Comparison of ENCODE assay signal across 8 mouse cellular contexts in the genomic region with DNA sequence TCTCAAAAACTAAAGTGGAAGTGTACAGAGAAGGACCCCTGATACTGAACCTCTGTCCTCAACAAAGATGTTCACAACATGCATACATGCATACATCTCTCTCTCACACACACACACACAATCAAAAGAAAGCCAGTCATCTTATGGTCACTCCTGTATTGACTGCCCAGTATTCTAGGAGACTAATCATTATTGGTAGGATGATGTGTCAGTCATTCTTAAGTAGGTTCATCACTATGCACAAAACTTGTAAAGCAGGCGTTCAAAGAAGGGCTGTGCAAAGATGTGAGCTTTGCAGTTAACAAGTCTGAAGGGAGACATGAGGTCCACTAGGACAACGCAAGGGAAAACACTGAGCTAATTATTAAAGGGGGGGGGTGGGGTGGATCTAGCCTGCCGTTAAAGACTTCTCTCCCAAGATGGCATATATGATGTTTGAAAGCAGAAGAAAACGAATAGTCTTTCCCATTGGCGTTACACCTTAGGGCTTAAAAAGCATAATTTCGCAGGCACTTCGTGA. TPM values are rescaled to one million over a fixed set of nuclear protein-coding genes. Genes with fewer than 3 reads are reported as not detected.
A peak's percentile ranks its signal among the peaks of the same experiment; 100 is the strongest.
DNase-seq lines count a peak whose midpoint lies in the region; ATAC-seq and TF ChIP-seq lines count a peak whose summit lies in the region.

No protein-coding gene starts in this region.

- TF ChIP-seq POLR2A in heart, adult 2 months (IDR thresholded peaks at IDR 0.05; ENCODE audit: insufficient read depth, low read depth, low read length): no peak
- TF ChIP-seq POLR2A in CH12.LX (IDR thresholded peaks at IDR 0.05; ENCODE audit: low read depth, low read length): no peak

- peak overlapping the region; percentile 92 for H3K9ac ChIP-seq in heart, adult 2 months (ENCODE audit: low read depth, low read length)
- H3K9ac ChIP-seq in CH12.LX (ENCODE audit: insufficient read depth, low read depth): peak overlapping the region; percentile 65
- peak overlapping the region; percentile 87 for H3K9ac ChIP-seq in heart, embryonic 16.5 days (ENCODE audit: low read length)

- no peak for TF ChIP-seq RAD21 in CH12.LX (IDR thresholded peaks at IDR 0.05; ENCODE audit: low read depth, low read length)

- peak overlapping the region; percentile 85; the same call in 1 of the 2 replicates for H3K27ac ChIP-seq in heart, adult 2 months
- peak overlapping the region; percentile 11; the same call in 1 of the 2 replicates for H3K27ac ChIP-seq in CH12.LX (ENCODE audit: insufficient read depth, low read depth)
- peak overlapping the region; percentile 84 for H3K27ac ChIP-seq in heart, embryonic 16.5 days (ENCODE audit: low read length)
- H3K27ac ChIP-seq in midbrain, embryonic 10.5 days (replicated peaks): peak overlapping the region; percentile 87; the same call in 1 of the 2 replicates

- H3K4me3 ChIP-seq in heart, adult 2 months: peak overlapping the region; percentile 96
- H3K4me3 ChIP-seq in CH12.LX (replicated peaks in 1 of 3; ENCODE audit: low read depth in 2 of 3, low read length in 2 of 3, poor library complexity in 1 of 3): peak overlapping the region; percentile 73 to 91 (median 86)
- peak overlapping the region; percentile 95 for H3K4me3 ChIP-seq in heart, embryonic 16.5 days (ENCODE audit: low read length)
- peak overlapping the region; percentile 81 for H3K4me3 ChIP-seq in midbrain, embryonic 10.5 days

- TF ChIP-seq EP300 in heart, adult 2 months (IDR thresholded peaks at IDR 0.05; ENCODE audit: insufficient read depth, low read depth, low read length): no peak
- no peak for TF ChIP-seq EP300 in CH12.LX (IDR thresholded peaks at IDR 0.05; ENCODE audit: low read length)

- in situ Hi-C loops in CH12.LX (cut with MboI; ENCODE audit: low pct_ligation_motif_present, low pct_unique_long_range_greater_than_20kb, low sequenced_read_pairs): no loop called here

- no peaks in the 10 kb centered on the region for H3K9me3 ChIP-seq in CH12.LX (replicated peaks; ENCODE audit: low read length)
- H3K9me3 ChIP-seq in heart, embryonic 16.5 days (replicated peaks; ENCODE audit: control insufficient read depth, low read length): no peaks in the 10 kb centered on the region
- no peaks in the 10 kb centered on the region for H3K9me3 ChIP-seq in midbrain, embryonic 10.5 days (replicated peaks)

- dilution Hi-C loops in CH12.LX (cut with MboI; ENCODE audit: extremely low pct_ligation_motif_present, extremely low pct_unique_long_range_greater_than_20kb, low sequenced_read_pairs): no loop called here

- peaks cover 2% of the 10 kb centered on the region; the same call in 1 of the 2 replicates for H3K4me1 ChIP-seq in heart, adult 2 months (ENCODE audit: control insufficient read depth, insufficient read depth, low read length)
- H3K4me1 ChIP-seq in CH12.LX (ENCODE audit: control insufficient read depth in 1 of 2, insufficient read depth in 2 of 2): peaks cover 2 to 37% of the 10 kb centered on the region in 2 experiments; a peak in 2 of 4 replicates
- peaks cover 15% of the 10 kb centered on the region for H3K4me1 ChIP-seq in heart, embryonic 16.5 days (ENCODE audit: control insufficient read depth, insufficient read depth, low read length)
- peaks cover 23% of the 10 kb centered on the region for H3K4me1 ChIP-seq in midbrain, embryonic 10.5 days

- WGBS in heart, adult 2 months: 35% methylated on average over 7 of the region's 7 CpGs
- 45% methylated on average over 7 of the region's 7 CpGs for WGBS in heart, embryonic 16.5 days
- WGBS in midbrain, embryonic 10.5 days: 53% methylated on average over 7 of the region's 7 CpGs

- DNase-seq in heart, adult 2 months: no peak
- no peak for DNase-seq in heart, adult 9 months (ENCODE audit: low spot score in 2 of 2)
- DNase-seq in CH12.LX (ENCODE audit: extremely low read depth) (peak; percentile 36), adipocyte (ENCODE audit: low spot score) (no peak)
- DNase-seq in midbrain, embryonic 10.5 days (ENCODE audit: low spot score): no peak
- DNase-seq in gastrocnemius, postnatal 25 days: no peak
- DNase-seq in layer of hippocampus, adult 8-10 months (ENCODE audit: low spot score in 2 of 2): no peak

- intact Hi-C loops in heart, adult 2 months (cut with DNase I): no loop called here

- H3K4me2 ChIP-seq in CH12.LX (ENCODE audit: insufficient read depth, low read depth, poor library complexity, severe bottlenecking): peak overlapping the region; percentile 98
- H3K4me2 ChIP-seq in heart, embryonic 16.5 days (ENCODE audit: low read depth, low read length): peak overlapping the region; percentile 87

- ATAC-seq in heart, embryonic 16.5 days (replicated peaks; ENCODE audit: extremely low read depth, insufficient read depth, low FRiP score): no peak

- peaks cover 8% of the 10 kb centered on the region for H3K36me3 ChIP-seq in heart, adult 2 months (ENCODE audit: control insufficient read depth, insufficient read depth, low read length)
- peaks cover 0 to 20% of the 10 kb centered on the region in 2 experiments for H3K36me3 ChIP-seq in CH12.LX (replicated peaks in 1 of 2; ENCODE audit: control insufficient read depth in 1 of 2, insufficient read depth in 1 of 2, low read length in 1 of 2)
- H3K36me3 ChIP-seq in heart, embryonic 16.5 days (ENCODE audit: control insufficient read depth, insufficient read depth): peaks cover 7% of the 10 kb centered on the region; the same call in 1 of the 2 replicates
- no peaks in the 10 kb centered on the region for H3K36me3 ChIP-seq in midbrain, embryonic 10.5 days

- H3K27me3 ChIP-seq in heart, adult 2 months (ENCODE audit: control insufficient read depth, insufficient read depth, low read length): no peaks in the 10 kb centered on the region
- no peaks in the 10 kb centered on the region for H3K27me3 ChIP-seq in CH12.LX (replicated peaks)
- H3K27me3 ChIP-seq in heart, embryonic 16.5 days (ENCODE audit: control insufficient read depth, insufficient read depth, low read length): no peaks in the 10 kb centered on the region
- no peaks in the 10 kb centered on the region for H3K27me3 ChIP-seq in midbrain, embryonic 10.5 days (ENCODE audit: low read depth, poor library complexity, severe bottlenecking)

- H3K79me2 ChIP-seq in heart, adult 2 months (replicated peaks; ENCODE audit: control insufficient read depth, insufficient read depth, low read length): peaks cover 2% of the 10 kb centered on the region; the same call in 1 of the 2 replicates
- H3K79me2 ChIP-seq in CH12.LX (replicated peaks; ENCODE audit: control insufficient read depth, extremely low read depth, insufficient read depth, poor library complexity, severe bottlenecking): peaks cover 44% of the 10 kb centered on the region

- no peak for TF ChIP-seq CTCF in heart, adult 2 months (IDR thresholded peaks at IDR 0.05)
- no peak for TF ChIP-seq CTCF in CH12.LX (conservative IDR thresholded peaks at IDR 0.05 in 1 of 2, IDR thresholded peaks at IDR 0.05 in 1 of 2; ENCODE audit: low read depth in 2 of 2, low read length in 2 of 2)

TF ChIP-seq in CH12.LX, 34 proteins besides CTCF, POLR2A, EP300 and RAD21 (continues in another document):
- TF ChIP-seq TCF12 (IDR thresholded peaks at IDR 0.05; ENCODE audit: low read depth, low read length) (no peak), CHD2 (IDR thresholded peaks at IDR 0.05; ENCODE audit: low read length) (0 out of 2 replicates have a peak, but pooled peaks have one; percentile 30), PAX5 (IDR thresholded peaks at IDR 0.05; ENCODE audit: low read length) (no peak), ETS1 (conservative IDR thresholded peaks at IDR 0.05; ENCODE audit: low read depth, low read length) (no peak), TBP (conservative IDR thresholded peaks at IDR 0.05; ENCODE audit: low read depth, low read length) (no peak)

RNA-seq across cellular contexts. Expression of a gene that starts 1.0 kb away (rescaled TPM):
- 10 to 100 TPM; 16.6 to 19.6 TPM for total RNA-seq in heart, adult 2 months (2021)
- 14.7 and 19.4 TPM in 2 replicates for polyA plus RNA-seq in heart, adult 2 months (2012; rRNA removed)
- 30.4 and 30.8 TPM in 2 replicates for total RNA-seq in CH12.LX (2012; rRNA removed)
- 24.0 and 25.9 TPM in 2 replicates for total RNA-seq in CH12.LX (2014; rRNA removed)
- polyA plus RNA-seq in CH12.LX (2012; ENCODE audit: insufficient read length, low read depth): 32.9 and 35.1 TPM in 2 replicates
- polyA plus RNA-seq in heart, embryonic 16.5 days (2015; fragmentation: Nextera tagmentation; extraction: Ambion mirVana): 18.0 and 18.9 TPM in 2 replicates
- polyA plus RNA-seq in midbrain, embryonic 10.5 days (2016; fragmentation: Nextera tagmentation; extraction: Ambion mirVana): 17.6 and 21.1 TPM in 2 replicates
- total RNA-seq in gastrocnemius, postnatal 25 days (2021): 10 to 100 TPM; 11.7 to 13.2 TPM
- total RNA-seq in layer of hippocampus, adult 8-10 months (2022): 10 to 100 TPM; 40.7 to 49.8 (median 46.1) TPM

RNA-seq across cellular contexts. Expression of a gene that starts 1.2 kb away (rescaled TPM):
- total RNA-seq in heart, adult 2 months (2021): 10 to 100 TPM; 17.4 to 19.1 TPM
- polyA plus RNA-seq in heart, adult 2 months (2012; rRNA removed): 14.8 and 25.5 TPM in 2 replicates
- total RNA-seq in CH12.LX (2012; rRNA removed) (14.0 and 16.5 TPM in 2 replicates), CH12.LX (2014; rRNA removed) (18.1 and 19.7 TPM in 2 replicates)
- polyA plus RNA-seq in CH12.LX (2012; ENCODE audit: insufficient read length, low read depth): 30.3 and 32.5 TPM in 2 replicates
- 42.3 and 43.0 TPM in 2 replicates for polyA plus RNA-seq in heart, embryonic 16.5 days (2015; fragmentation: Nextera tagmentation; extraction: Ambion mirVana)
- 54.9 and 57.7 TPM in 2 replicates for polyA plus RNA-seq in midbrain, embryonic 10.5 days (2016; fragmentation: Nextera tagmentation; extraction: Ambion mirVana)
- 10 to 100 TPM; 10.8 to 12.3 TPM for total RNA-seq in gastrocnemius, postnatal 25 days (2021)
- total RNA-seq in layer of hippocampus, adult 8-10 months (2022): 10 to 100 TPM; 11.1 to 14.0 (median 12.6) TPM

RNA-seq across cellular contexts. Expression of a gene that starts 49.1 kb away (rescaled TPM):
- 10 to 100 TPM; 44.6 to 47.7 TPM for total RNA-seq in heart, adult 2 months (2021)
- polyA plus RNA-seq in heart, adult 2 months (2012; rRNA removed): 23.8 and 49.8 TPM in 2 replicates
- 78.2 and 103 TPM in 2 replicates for total RNA-seq in CH12.LX (2012; rRNA removed)
- total RNA-seq in CH12.LX (2014; rRNA removed): 256 and 258 TPM in 2 replicates
- polyA plus RNA-seq in CH12.LX (2012; ENCODE audit: insufficient read length, low read depth): 105 and 125 TPM in 2 replicates
- 83.0 and 85.5 TPM in 2 replicates for polyA plus RNA-seq in heart, embryonic 16.5 days (2015; fragmentation: Nextera tagmentation; extraction: Ambion mirVana)
- 175 and 185 TPM in 2 replicates for polyA plus RNA-seq in midbrain, embryonic 10.5 days (2016; fragmentation: Nextera tagmentation; extraction: Ambion mirVana)
- 10 to 100 TPM; 40.4 to 43.7 TPM for total RNA-seq in gastrocnemius, postnatal 25 days (2021)
- 10 to 100 TPM; 52.6 to 57.3 (median 53.7) TPM for total RNA-seq in layer of hippocampus, adult 8-10 months (2022)

RNA-seq across cellular contexts. Expression of a gene that starts 49.3 kb away (rescaled TPM):
- 1 to 10 TPM; 9.9 TPM for total RNA-seq in heart, adult 2 months (2021)
- 7.4 and 11.3 TPM in 2 replicates for polyA plus RNA-seq in heart, adult 2 months (2012; rRNA removed)
- total RNA-seq in CH12.LX (2012; rRNA removed): 18.1 and 22.5 TPM in 2 replicates
- 33.5 and 33.9 TPM in 2 replicates for total RNA-seq in CH12.LX (2014; rRNA removed)
- polyA plus RNA-seq in CH12.LX (2012; ENCODE audit: insufficient read length, low read depth): 31.6 and 33.7 TPM in 2 replicates
- polyA plus RNA-seq in heart, embryonic 16.5 days (2015; fragmentation: Nextera tagmentation; extraction: Ambion mirVana): 12.8 and 15.0 TPM in 2 replicates
- 34.3 and 35.2 TPM in 2 replicates for polyA plus RNA-seq in midbrain, embryonic 10.5 days (2016; fragmentation: Nextera tagmentation; extraction: Ambion mirVana)
- 10 to 100 TPM; 13.3 to 15.1 TPM for total RNA-seq in gastrocnemius, postnatal 25 days (2021)
- total RNA-seq in layer of hippocampus, adult 8-10 months (2022): 10 to 100 TPM; 12.6 to 16.1 (median 14.0) TPM

Comparison
In these comparisons a context has a peak if more than half of its experiments do, and no peak if none do; other contexts are left out.
1. H3K27ac ChIP-seq: peak in every context shown above with its lines; median percentile 87 in midbrain, embryonic 10.5 days; 85 in heart, adult 2 months; 84 in heart, embryonic 16.5 days; 11 in CH12.LX.